Mouse (Mus musculus) forebrain, embryonic 11.5 days (tissue): ENCODE results near the gene Socs1. TPM values are rescaled to one million over a fixed set of nuclear protein-coding genes. Genes with fewer than 3 reads are reported as not detected.
A peak's percentile ranks its signal among the peaks of the same experiment; 100 is the strongest.

Source experiments
- ATAC-seq: fragments of 200-750 bp; cut with Nextera tagmentation; replicated peaks from 2 replicates; pipeline ENCODE4 v1.8.0; 2017; ENCODE audit warnings: moderate TSS enrichment; ENCODE audit not compliant: low FRiP score
- DNase-seq: peaks from one replicate; pipeline ENCODE4 v3.0.0-alpha.2; 2017; ENCODE audit warnings: low spot score
- H3K27ac ChIP-seq: fragments of 300-500 bp; sonication (generic); 2 replicates; pipeline ENCODE4 v1.5.1; 2014; ENCODE audit warnings: low read depth, low read length
- H3K27me3 ChIP-seq: fragments of 300-500 bp; sonication (generic); 2 replicates; pipeline ENCODE4 v1.6.1; 2014; ENCODE audit warnings: mild to moderate bottlenecking, low read length, mixed read lengths; ENCODE audit not compliant: control insufficient read depth, insufficient read depth
- H3K36me3 ChIP-seq: fragments of 300-500 bp; sonication (generic); 2 replicates; pipeline ENCODE4 v1.6.1; 2014; ENCODE audit warnings: mild to moderate bottlenecking, low read length, moderate library complexity, mixed read lengths; ENCODE audit not compliant: control insufficient read depth, insufficient read depth
- H3K4me1 ChIP-seq: fragments of 300-500 bp; sonication (generic); replicated peaks from 2 replicates; pipeline ENCODE4 v1.6.1; 2014; ENCODE audit warnings: low read length, mixed read lengths; ENCODE audit not compliant: control insufficient read depth, insufficient read depth
- H3K4me2 ChIP-seq: fragments of 300-500 bp; sonication (generic); 2 replicates; pipeline ENCODE4 v1.6.1; 2014; ENCODE audit warnings: low read depth, mild to moderate bottlenecking, low read length, moderate library complexity, mixed read lengths; ENCODE audit not compliant: severe bottlenecking
- H3K4me3 ChIP-seq: fragments of 300-500 bp; sonication (generic); 2 replicates; pipeline ENCODE4 v1.5.1; 2014; ENCODE audit warnings: low read depth, low read length
- H3K9ac ChIP-seq: fragments of 300-500 bp; sonication (generic); 2 replicates; pipeline ENCODE4 v1.6.1; 2014; ENCODE audit warnings: low read length
- H3K9me3 ChIP-seq: fragments of 300-500 bp; sonication (generic); 2 replicates; pipeline ENCODE4 v1.6.1; 2016; ENCODE audit warnings: low read length, mixed read lengths; ENCODE audit not compliant: control insufficient read depth
- WGBS: fragments of 180-500 bp; shearing (Covaris S2); extraction: QIAGEN DNeasy Blood & Tissue Kit; methylation state at CpG from one replicate; pipeline ENCODE4 v1.1.7; 2014; 5-methylcytosine and 5-hydroxymethylcytosine counted together
- polyA plus RNA-seq: library from polyadenylated mRNA; unstranded; fragments of >200 nt; fragmentation: Nextera tagmentation; extraction: Ambion mirVana; gene quantifications from 2 replicates; pipeline ENCODE4 v1.2.1, GENCODE M21; 2014

Gene Socs1
- polyA plus RNA-seq, 1 experiment from 2014 or later: 3.0 TPM

DNA sequence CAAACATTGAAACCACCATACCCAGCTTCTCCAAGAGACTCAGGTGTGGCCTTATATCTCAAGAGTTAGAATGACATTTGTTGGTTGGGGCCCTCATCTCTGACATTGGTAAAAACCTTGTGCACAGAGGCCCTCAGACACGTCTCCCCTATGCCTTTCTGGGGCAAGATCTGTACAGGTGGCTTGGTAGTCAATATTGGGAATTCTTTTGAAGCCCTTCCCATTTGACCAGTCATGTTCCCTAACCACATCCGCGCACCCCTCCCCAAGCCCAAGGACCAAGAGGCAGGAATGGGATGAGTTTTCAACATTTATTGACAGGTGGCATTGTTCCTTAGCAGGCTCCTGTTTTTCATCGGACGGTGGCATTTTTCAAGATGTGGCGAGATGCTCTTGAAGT lies 10.7 kb upstream of the Socs1 start, which contains the start of gene Prm2:
TSS of gene Prm2 (minus strand) at position 101 of the 400 bp plus-strand sequence.
- Histone ChIP-seq H3K9me3 (no peaks in the 10 kb centered on the region), H3K4me3 (no peak within 1 kb of the TSS), H3K27me3 (no peaks in the 10 kb centered on the region), H3K36me3 (no peaks in the 10 kb centered on the region), H3K4me1 (no peaks in the 10 kb centered on the region), H3K27ac (no peak within 1 kb of the TSS), H3K4me2 (no peak within 1 kb of the TSS), H3K9ac (no peak within 1 kb of the TSS)
- ATAC-seq (no peak), DNase-seq (no peak)
- 75% methylated on average over 6 of the region's 6 CpGs for WGBS

GRCm38 (mm10) chr16:10790702-10791101 lies 5.4 kb upstream of the Socs1 start, which contains the start of gene Prm3:
TSS of gene Prm3 (minus strand) at chr16:10790914.
- Histone ChIP-seq H3K9me3 (no peaks in the 10 kb centered on the region), H3K9ac (no peak within 1 kb of the TSS), H3K4me3 (no peak within 1 kb of the TSS), H3K4me1 (peaks cover 4% of the 10 kb centered on the region; the same call in 1 of the 2 replicates), H3K4me2 (no peak within 1 kb of the TSS), H3K27me3 (no peaks in the 10 kb centered on the region), H3K27ac (no peak within 1 kb of the TSS), H3K36me3 (no peaks in the 10 kb centered on the region)
- 80% methylated on average over 9 of the region's 9 CpGs for WGBS
- DNase-seq (no peak), ATAC-seq (no peak)

GRCm38 (mm10) chr16:10788866-10789265 lies 3.5 kb upstream of the Socs1 start:
- no peak overlapping the region for H3K9ac ChIP-seq
- no peak overlapping the region for H3K27ac ChIP-seq
- peaks cover 7% of the 10 kb centered on the region for H3K27me3 ChIP-seq
- no peaks in the 10 kb centered on the region for H3K36me3 ChIP-seq
- DNase-seq (no peak), ATAC-seq (no peak)
- no peak overlapping the region for H3K4me3 ChIP-seq
- no peak overlapping the region for H3K4me2 ChIP-seq
- H3K4me1 ChIP-seq: peaks cover 4% of the 10 kb centered on the region; the same call in 1 of the 2 replicates
- H3K9me3 ChIP-seq: no peaks in the 10 kb centered on the region
- 44% methylated on average over 4 of the region's 4 CpGs for WGBS

DNA sequence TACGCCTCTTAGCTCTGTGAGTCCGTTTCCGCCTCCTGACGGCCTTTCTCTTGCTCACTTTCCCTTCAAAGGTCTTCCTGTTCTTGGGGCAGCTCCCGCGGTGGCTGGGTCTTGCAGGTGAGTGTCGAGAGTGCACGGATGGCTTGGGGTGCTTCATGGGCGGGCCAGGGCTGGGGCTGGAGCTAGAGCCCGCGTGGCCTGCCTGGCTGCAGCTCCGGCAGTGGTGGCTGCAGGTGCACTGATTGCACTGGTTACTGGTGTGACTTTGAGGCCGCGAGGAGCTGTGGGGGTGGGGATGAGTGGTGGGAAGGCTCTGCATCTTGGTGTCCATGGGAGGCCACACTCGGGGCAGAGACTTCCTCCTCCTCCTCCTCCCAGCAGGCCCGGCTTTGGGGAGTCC lies 2.9 kb upstream of the Socs1 start, which contains the start of gene Tnp2:
TSS of gene Tnp2 (minus strand) at position 390 of the 400 bp plus-strand sequence.
- ATAC-seq (no peak), DNase-seq (no peak)
- H3K27me3 ChIP-seq: peaks cover 12% of the 10 kb centered on the region
- peaks cover 4% of the 10 kb centered on the region; the same call in 1 of the 2 replicates for H3K4me1 ChIP-seq
- no peaks in the 10 kb centered on the region for H3K36me3 ChIP-seq
- no peak within 1 kb of the TSS for H3K27ac ChIP-seq
- WGBS: 56% methylated on average over 16 of the region's 16 CpGs
- H3K4me3 ChIP-seq: no peak within 1 kb of the TSS
- H3K9ac ChIP-seq: no peak within 1 kb of the TSS; the same call in 1 of the 2 replicates
- no peaks in the 10 kb centered on the region for H3K9me3 ChIP-seq
- H3K4me2 ChIP-seq: no peak within 1 kb of the TSS

DNA sequence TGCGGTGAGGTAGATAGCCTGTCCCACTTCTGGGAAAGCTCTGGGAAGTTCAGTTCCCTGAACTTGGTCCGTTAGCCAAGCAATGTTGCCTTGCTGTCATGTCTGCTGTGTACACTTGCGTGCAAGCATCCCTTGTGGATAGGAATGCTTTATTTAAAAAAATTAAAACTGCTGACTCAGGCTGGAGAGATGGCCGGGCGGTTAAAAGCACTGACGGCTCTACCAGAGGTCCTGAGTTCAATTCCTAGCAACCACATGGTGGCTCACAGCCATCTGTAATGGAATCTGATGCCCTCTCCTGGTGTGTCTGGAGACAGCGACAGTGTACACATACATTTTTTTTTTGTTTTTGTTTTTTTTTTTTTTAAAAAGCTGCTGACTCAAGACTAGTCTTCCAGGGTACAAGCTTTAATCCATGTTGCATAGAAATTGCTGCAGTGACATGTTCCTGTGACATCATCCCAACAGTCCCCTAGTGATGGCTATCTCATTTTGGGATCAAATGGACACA lies 2.3 kb upstream of the Socs1 start:
- WGBS: 87% methylated on average over 7 of the region's 7 CpGs
- Histone ChIP-seq H3K36me3 (no peaks in the 10 kb centered on the region), H3K27ac (no peak overlapping the region), H3K4me2 (no peak overlapping the region), H3K4me1 (peaks cover 5% of the 10 kb centered on the region; the same call in 1 of the 2 replicates), H3K27me3 (peaks cover 14% of the 10 kb centered on the region), H3K9me3 (no peaks in the 10 kb centered on the region), H3K9ac (no peak overlapping the region), H3K4me3 (no peak overlapping the region)
- DNase-seq (no peak), ATAC-seq (no peak)

- H3K27ac ChIP-seq: no peak overlapping the region
- DNase-seq: no peak
Measured at GRCm38 (mm10) chr16:10786782-10787547, 1.6 kb upstream of the Socs1 start.

GRCm38 (mm10) chr16:10786288-10786687 lies 952 bp upstream of the Socs1 start:
- Histone ChIP-seq H3K36me3 (no peaks in the 10 kb centered on the region), H3K27me3 (peaks cover 16% of the 10 kb centered on the region), H3K9me3 (no peaks in the 10 kb centered on the region), H3K4me1 (peaks cover 9% of the 10 kb centered on the region; the same call in 1 of the 2 replicates), H3K27ac (peak overlapping the region; percentile 71), H3K9ac (peak overlapping the region; percentile 71), H3K4me3 (peak overlapping the region; percentile 61), H3K4me2 (peak overlapping the region; percentile 99)
- peak; percentile 90 for DNase-seq
- ATAC-seq: peak; percentile 45
- 2% methylated on average over 9 of the region's 9 CpGs for WGBS

More at GRCm38 (mm10) chr16:10786782-10787547, 1.6 kb upstream of the Socs1 start:
- no peaks in the 10 kb centered on the region for H3K36me3 ChIP-seq
- H3K4me2 ChIP-seq: peak overlapping the region; percentile 99; the same call in 1 of the 2 replicates
- H3K4me1 ChIP-seq: peaks cover 9% of the 10 kb centered on the region; the same call in 1 of the 2 replicates
- H3K4me3 ChIP-seq: no peak overlapping the region
- peaks cover 16% of the 10 kb centered on the region for H3K27me3 ChIP-seq
- H3K9ac ChIP-seq: no peak overlapping the region
- 66% methylated on average over 4 of the region's 4 CpGs for WGBS
- no peaks in the 10 kb centered on the region for H3K9me3 ChIP-seq
- no peak for ATAC-seq

DNA sequence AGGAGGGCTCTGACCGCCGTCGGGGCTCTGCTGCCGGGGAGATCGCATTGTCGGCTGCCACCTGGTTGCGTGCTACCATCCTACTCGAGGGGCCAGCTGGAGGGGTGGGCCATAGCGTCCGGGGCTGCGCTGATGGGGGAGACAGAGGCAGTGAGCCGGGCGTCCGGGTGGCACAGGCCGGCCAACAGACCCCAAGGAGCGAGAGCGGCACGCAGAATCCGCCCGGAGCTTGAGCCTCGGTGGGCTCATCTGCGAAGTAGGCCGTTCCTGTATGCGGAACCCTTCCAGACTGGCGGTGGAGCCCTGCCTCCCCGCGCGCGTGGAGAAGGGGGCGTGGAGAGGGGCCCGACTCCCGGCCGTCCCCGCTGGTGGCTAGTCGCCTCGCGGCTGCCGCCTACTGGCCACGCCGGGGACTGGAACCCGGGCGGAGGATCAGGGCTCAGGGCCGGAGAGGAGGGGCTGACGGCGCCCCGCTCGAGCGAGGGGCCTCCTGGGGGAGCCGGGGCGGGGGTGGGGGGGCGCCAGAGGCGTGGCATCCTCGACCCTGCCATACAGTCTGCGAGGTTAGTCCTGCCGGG lies 454 bp downstream of the Socs1 start:
- Histone ChIP-seq H3K36me3 (no peaks in the 10 kb centered on the region), H3K27me3 (peaks cover 16% of the 10 kb centered on the region), H3K9me3 (no peaks in the 10 kb centered on the region), H3K4me1 (peaks cover 9% of the 10 kb centered on the region; the same call in 1 of the 2 replicates), H3K27ac (peak overlapping the region; percentile 71; the same call in 1 of the 2 replicates), H3K4me2 (peak overlapping the region; percentile 99), H3K9ac (peak overlapping the region; percentile 71), H3K4me3 (peak overlapping the region; percentile 61)
- WGBS: 0% methylated on average over 48 of the region's 55 CpGs
- ATAC-seq (peak; percentile 82), DNase-seq (peak; percentile 98)
